Mouse (Mus musculus) forebrain, postnatal 0 days (tissue): Measurements from ENCODE around the gene Nexn. TPM values are rescaled to one million over a fixed set of nuclear protein-coding genes. Genes with fewer than 3 reads are reported as not detected.

ENCODE experiments used
- ATAC-seq: fragments of 200-750 bp; cut with Nextera tagmentation; 2 replicates; pipeline ENCODE4 v1.8.0; 2017; ENCODE audit warnings: mild to moderate bottlenecking, moderate library complexity
- DNase-seq: peaks from one replicate; pipeline ENCODE4 v3.0.0-alpha.2; 2015
- H3K27ac ChIP-seq: fragments of 300-500 bp; sonication (generic); 2 replicates; pipeline ENCODE4 v1.5.1; 2014; ENCODE audit warnings: low read depth, mild to moderate bottlenecking, antibody characterized with exemption, low read length, moderate library complexity, mixed read lengths
- H3K27me3 ChIP-seq: fragments of 300-500 bp; sonication (generic); 2 replicates; pipeline ENCODE4 v1.6.1; 2014; ENCODE audit warnings: mild to moderate bottlenecking, low read length, mixed read lengths; ENCODE audit not compliant: insufficient read depth
- H3K36me3 ChIP-seq: fragments of 300-500 bp; sonication (generic); 2 replicates; pipeline ENCODE4 v1.6.1; 2014; ENCODE audit warnings: mild to moderate bottlenecking, moderate library complexity; ENCODE audit not compliant: insufficient read depth
- H3K4me1 ChIP-seq: fragments of 300-500 bp; sonication (generic); 2 replicates; pipeline ENCODE4 v1.6.1; 2014; ENCODE audit warnings: antibody characterized with exemption; ENCODE audit not compliant: insufficient read depth
- H3K4me2 ChIP-seq: fragments of 300-500 bp; sonication (generic); 2 replicates; pipeline ENCODE4 v1.6.1; 2014; ENCODE audit warnings: low read depth, mild to moderate bottlenecking, moderate library complexity
- H3K4me3 ChIP-seq: fragments of 300-500 bp; sonication (generic); 2 replicates; pipeline ENCODE4 v1.5.1; 2014; ENCODE audit warnings: low read depth, low read length, mixed read lengths
- H3K9ac ChIP-seq: fragments of 300-500 bp; sonication (generic); 2 replicates; pipeline ENCODE4 v1.6.1; 2014; ENCODE audit warnings: mild to moderate bottlenecking
- H3K9me3 ChIP-seq: fragments of 300-500 bp; sonication (generic); 2 replicates; pipeline ENCODE4 v1.6.1; 2016; ENCODE audit warnings: low read length
- CTCF ChIP-seq: sonication (generic); IDR thresholded peaks from 2 replicates; pipeline ENCODE4 v1.5.1; 2016; ENCODE audit warnings: antibody characterized with exemption, control low read depth, low read depth
- WGBS: fragments of 180-500 bp; shearing (Covaris S2); extraction: QIAGEN DNeasy Blood & Tissue Kit; methylation state at CpG from one replicate; pipeline ENCODE4 v1.1.7; 2014; 5-methylcytosine and 5-hydroxymethylcytosine counted together
- polyA plus RNA-seq: library from polyadenylated mRNA; unstranded; fragments of >200 nt; fragmentation: Nextera tagmentation; extraction: Ambion mirVana; gene quantifications from 2 replicates; pipeline ENCODE4 v1.2.1, GENCODE M21; 2015
- total RNA-seq: library from RNA; depleted of rRNA; stranded (reverse); fragments of >200 nt; gene quantifications from 2 replicates; pipeline ENCODE4 v1.2.3, GENCODE M21; 2014

Gene Nexn
- total and polyA plus RNA-seq, 2 experiments from 2014 or later: 0.38 to 4.2 TPM

DNA sequence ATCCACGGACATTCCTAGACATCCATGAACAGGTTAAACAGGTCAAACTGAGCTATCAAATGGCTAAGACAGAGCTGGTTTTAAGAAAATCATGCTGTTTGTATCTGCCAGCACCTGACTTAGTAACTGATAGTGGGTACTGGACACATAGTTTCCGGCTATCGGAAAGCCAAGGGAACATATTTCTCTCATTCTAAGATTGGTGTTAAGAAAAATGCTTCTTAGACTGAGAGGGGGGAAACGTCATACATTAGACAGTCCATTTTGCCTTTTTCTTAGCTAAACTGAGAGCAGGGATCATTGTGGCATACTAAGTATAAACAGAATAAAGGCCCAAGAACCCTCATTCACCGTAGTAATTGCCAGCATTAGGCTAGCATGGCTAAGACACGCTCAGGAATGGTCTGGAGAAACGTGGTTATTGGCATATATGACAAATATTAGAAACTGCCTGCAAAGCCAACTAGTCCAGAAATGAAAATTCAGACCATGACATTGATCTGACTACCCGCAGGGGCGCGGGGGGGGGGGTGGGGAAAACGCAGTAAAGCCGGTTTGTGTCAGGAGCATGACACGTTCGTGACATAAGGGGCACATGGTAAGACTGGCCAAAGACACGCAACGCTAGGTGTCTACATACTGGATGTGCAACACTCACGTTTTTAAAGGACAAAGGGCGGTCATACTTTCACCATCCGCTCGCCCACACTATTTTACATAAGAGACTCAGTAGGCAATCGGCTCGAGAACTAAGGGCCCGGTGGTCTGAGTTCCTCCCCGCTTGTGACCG, 56.8 kb downstream of the Nexn start:
- DNase-seq (peak; percentile 78), ATAC-seq (peak; percentile 32)
- Histone ChIP-seq H3K4me3 (peak overlapping the region; percentile 97), H3K27me3 (no peaks in the 10 kb centered on the region), H3K4me2 (peak overlapping the region; percentile 58), H3K36me3 (no peaks in the 10 kb centered on the region), H3K9ac (peak overlapping the region; percentile 100), H3K9me3 (no peaks in the 10 kb centered on the region), H3K4me1 (peaks cover 22% of the 10 kb centered on the region), H3K27ac (peak overlapping the region; percentile 100)
- no peak; the same call in 1 of the 2 replicates for TF ChIP-seq CTCF
- WGBS: 4% methylated on average over 25 of the region's 25 CpGs

GRCm38 (mm10) chr3:152208096-152208885, 57.9 kb downstream of the Nexn start:
- H3K9ac ChIP-seq: no peak overlapping the region
- DNase-seq: no peak
- H3K27me3 ChIP-seq: no peaks in the 10 kb centered on the region
- no peak for TF ChIP-seq CTCF
- no peaks in the 10 kb centered on the region for H3K36me3 ChIP-seq
- no peak overlapping the region for H3K27ac ChIP-seq
- no peak overlapping the region for H3K4me2 ChIP-seq
- no peaks in the 10 kb centered on the region for H3K9me3 ChIP-seq
- peaks cover 20% of the 10 kb centered on the region for H3K4me1 ChIP-seq
- ATAC-seq: no peak
- 93% methylated on average over 7 of the region's 7 CpGs for WGBS
- H3K4me3 ChIP-seq: no peak overlapping the region

GRCm38 (mm10) chr3:152207156-152207555, 59.0 kb downstream of the Nexn start:
- Histone ChIP-seq H3K4me1 (peaks cover 9% of the 10 kb centered on the region), H3K9ac (no peak overlapping the region), H3K4me3 (no peak overlapping the region), H3K27me3 (no peaks in the 10 kb centered on the region), H3K4me2 (no peak overlapping the region), H3K36me3 (no peaks in the 10 kb centered on the region), H3K9me3 (no peaks in the 10 kb centered on the region), H3K27ac (no peak overlapping the region)
- WGBS: 95% methylated on average over 4 of the region's 4 CpGs
- ATAC-seq: no peak
- no peak for DNase-seq
- TF ChIP-seq CTCF: no peak

DNA sequence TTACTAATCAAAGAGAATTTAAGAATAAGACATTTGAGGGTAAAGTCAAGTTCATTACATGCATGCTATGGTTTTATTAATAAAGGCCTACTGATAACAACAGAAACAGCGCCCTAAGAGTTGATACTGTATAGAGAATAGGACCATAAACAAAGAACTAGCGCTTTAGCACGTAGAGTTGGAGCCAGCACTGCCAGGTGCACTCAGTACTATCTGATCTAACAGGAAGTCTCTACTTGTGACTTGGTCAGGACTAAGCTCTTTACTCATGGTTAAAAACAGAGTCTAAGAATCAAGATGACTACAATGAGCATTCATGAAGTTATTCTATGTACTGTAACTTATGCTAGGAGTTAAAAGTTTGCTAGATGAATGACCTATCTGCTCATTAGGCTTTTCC, 61.6 kb downstream of the Nexn start:
- TF ChIP-seq CTCF: no peak
- Histone ChIP-seq H3K4me2 (no peak overlapping the region), H3K4me1 (0 out of 2 replicates have a peak, but pooled peaks cover 5% of the 10 kb centered on the region), H3K4me3 (no peak overlapping the region), H3K27ac (no peak overlapping the region), H3K9me3 (no peaks in the 10 kb centered on the region), H3K36me3 (no peaks in the 10 kb centered on the region), H3K27me3 (no peaks in the 10 kb centered on the region), H3K9ac (no peak overlapping the region)
- DNase-seq (no peak), ATAC-seq (no peak)
- 83% methylated on average over 3 of the region's 3 CpGs for WGBS

GRCm38 (mm10) chr3:152203996-152204395, 62.2 kb downstream of the Nexn start:
- TF ChIP-seq CTCF: no peak
- Histone ChIP-seq H3K4me2 (no peak overlapping the region), H3K4me3 (no peak overlapping the region), H3K27ac (no peak overlapping the region), H3K9ac (no peak overlapping the region), H3K4me1 (0 out of 2 replicates have a peak, but pooled peaks cover 2% of the 10 kb centered on the region), H3K27me3 (no peaks in the 10 kb centered on the region), H3K36me3 (no peaks in the 10 kb centered on the region), H3K9me3 (no peaks in the 10 kb centered on the region)
- DNase-seq (no peak), ATAC-seq (no peak)
- WGBS: 57% methylated on average over 3 of the region's 3 CpGs

- DNase-seq (no peak), ATAC-seq (no peak)
- Histone ChIP-seq H3K9ac (no peak overlapping the region), H3K4me1 (no peaks in the 10 kb centered on the region), H3K36me3 (no peaks in the 10 kb centered on the region), H3K4me2 (no peak overlapping the region), H3K27me3 (no peaks in the 10 kb centered on the region), H3K27ac (no peak overlapping the region), H3K9me3 (no peaks in the 10 kb centered on the region), H3K4me3 (no peak overlapping the region)
- no peak for TF ChIP-seq CTCF
- WGBS: 88% methylated on average over 6 of the region's 6 CpGs
These were observed 62.7 kb downstream of the Nexn start for GRCm38 (mm10) chr3:152203411-152203810.

- Histone ChIP-seq H3K4me3 (no peak overlapping the region), H3K4me1 (no peaks in the 10 kb centered on the region), H3K27me3 (no peaks in the 10 kb centered on the region), H3K27ac (no peak overlapping the region), H3K36me3 (no peaks in the 10 kb centered on the region), H3K9ac (no peak overlapping the region), H3K9me3 (no peaks in the 10 kb centered on the region), H3K4me2 (no peak overlapping the region)
- DNase-seq: no peak
- no peak for TF ChIP-seq CTCF
- ATAC-seq: no peak
These were observed 63.2 kb downstream of the Nexn start for GRCm38 (mm10) chr3:152202942-152203341.
